Mouse (Mus musculus) embryo, embryonic 9.5 days (tissue): ENCODE data around the gene Sesn2.
A peak's percentile ranks its signal among the peaks of the same experiment; 100 is the strongest.
"Not testable (repeated sequence)": the region's sequence is repeated elsewhere in the genome, so short reads cannot be mapped to it uniquely, and the experiment has no call there.

Source experiments
- DNase-seq: peaks from one replicate; pipeline ENCODE4 v3.0.0-alpha.2; 2017; ENCODE audit errors: extremely low spot score

Sesn2 gene

DNA sequence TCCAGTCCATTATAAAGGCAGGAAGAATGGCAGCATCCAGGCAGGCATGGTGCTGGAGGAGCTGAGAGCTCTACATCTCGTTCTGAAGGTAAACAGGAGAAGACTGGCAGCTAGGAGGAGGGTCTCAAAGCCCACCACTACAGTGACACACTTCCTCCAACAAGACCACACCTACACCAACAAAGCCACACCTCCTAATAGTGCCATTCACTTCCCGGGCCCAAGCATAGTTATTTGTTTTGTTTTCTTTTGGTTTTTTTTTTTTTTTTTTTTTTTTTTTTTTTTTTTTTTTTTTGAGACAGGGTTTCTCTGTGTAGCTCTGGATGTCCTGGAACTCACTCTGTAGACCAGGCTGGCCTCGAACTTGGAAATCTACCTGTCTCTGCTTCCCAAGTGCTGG, 28.2 kb downstream of the Sesn2 start:
- not testable (repeated sequence) for DNase-seq

DNA sequence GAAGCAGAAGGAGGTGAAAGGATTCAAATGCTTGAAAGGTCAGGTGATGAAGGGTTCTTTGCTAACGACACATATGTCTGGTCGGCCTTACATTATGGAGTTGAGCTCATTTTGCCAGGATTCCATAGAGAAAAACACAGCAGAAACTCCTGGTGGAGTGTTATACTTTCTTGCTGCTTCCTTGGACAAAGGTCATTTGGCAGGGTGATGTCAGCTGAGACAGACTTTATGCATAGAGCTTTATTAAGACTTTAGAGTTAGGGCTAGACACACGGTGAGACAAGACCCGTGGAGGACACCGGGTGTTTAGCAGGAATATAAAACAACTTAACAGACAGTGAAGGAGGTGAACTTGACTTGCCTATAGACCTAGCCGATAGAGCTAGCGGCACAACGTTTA, 32.5 kb downstream of the Sesn2 start:
- DNase-seq: no peak

DNA sequence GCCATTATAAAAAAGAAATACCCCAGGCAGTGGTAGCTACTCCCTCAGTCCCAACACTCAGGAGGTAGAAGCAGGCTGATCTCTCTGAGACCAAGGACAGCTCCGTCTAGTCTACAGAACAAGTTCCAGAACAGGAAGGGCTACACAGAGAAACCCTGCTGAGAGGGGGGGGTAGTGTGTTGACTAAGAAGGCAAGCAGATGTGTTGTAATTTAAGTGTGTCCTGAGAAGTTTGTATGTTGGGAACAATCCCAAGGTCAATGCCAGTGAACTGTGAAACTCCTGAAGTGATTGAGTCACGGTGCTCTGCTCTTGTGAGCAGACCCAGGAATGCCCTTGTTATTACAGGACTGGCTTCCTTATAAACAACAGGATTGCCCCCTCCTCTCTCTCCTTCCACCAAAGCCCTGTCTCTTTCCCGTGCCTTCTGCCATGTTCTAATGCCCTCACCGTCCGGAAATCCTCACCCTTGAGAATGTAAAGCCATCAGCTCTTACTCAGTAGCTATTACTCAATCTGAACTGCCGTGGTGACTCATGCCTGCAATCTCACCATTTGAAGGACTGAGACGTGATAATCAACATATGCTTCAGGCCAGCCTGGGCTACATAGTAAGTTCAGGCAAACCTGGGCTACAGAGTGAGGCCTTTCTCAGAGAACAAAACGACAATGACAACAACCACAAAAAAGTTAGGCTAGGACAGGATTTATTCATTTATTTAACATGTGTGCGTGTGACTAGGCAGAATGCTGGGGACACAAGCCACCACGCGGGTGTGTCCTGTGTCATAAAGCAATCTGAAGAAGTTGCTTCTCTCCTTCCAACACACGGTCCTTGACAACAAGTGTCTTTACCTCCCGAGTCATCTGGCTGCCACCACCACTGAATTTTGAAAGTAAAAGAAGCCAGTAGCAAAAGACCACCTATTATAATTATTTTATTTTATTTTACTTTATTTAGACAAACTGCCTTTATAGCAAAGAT, 34.1 kb downstream of the Sesn2 start:
- DNase-seq: no peak

DNA sequence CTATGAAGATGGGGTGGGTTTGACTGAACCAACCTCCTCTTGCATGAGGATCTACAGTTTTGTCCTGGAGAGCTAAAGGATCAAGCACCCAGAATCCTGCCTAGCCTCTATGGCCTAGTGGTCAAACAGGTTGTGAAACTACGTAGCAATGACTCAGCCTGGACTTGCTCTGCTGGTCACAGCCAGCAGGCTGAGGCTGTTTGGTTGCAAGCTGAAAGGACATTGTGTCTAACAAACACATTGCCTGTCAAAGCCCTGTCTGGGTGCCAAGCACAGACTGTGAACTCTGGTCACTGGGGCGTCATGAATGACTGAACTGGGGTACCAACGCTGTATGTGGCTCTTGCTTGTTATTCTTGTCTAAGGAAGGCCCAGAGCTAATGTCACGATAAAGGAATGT, 35.7 kb downstream of the Sesn2 start:
- no peak for DNase-seq

DNA sequence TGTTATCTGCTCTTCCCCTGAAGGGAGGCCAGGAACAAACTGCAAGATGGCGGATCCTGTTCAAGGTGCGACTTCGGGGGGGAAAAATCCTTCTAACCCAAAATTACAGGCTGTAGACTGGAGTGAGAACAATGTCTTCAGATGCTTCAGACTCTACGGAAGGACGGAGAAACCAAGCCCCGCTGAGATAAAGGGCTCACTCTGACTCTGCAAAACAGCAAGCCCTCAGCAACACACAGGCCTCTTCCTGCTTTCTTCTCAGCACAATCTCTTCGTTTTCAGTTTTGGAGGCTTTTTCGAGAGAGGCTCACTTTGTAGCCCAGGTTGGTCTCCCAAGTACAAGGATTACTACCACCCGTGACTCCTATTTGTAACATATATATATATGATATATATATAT, 36.9 kb downstream of the Sesn2 start:
- DNase-seq: no peak

DNA sequence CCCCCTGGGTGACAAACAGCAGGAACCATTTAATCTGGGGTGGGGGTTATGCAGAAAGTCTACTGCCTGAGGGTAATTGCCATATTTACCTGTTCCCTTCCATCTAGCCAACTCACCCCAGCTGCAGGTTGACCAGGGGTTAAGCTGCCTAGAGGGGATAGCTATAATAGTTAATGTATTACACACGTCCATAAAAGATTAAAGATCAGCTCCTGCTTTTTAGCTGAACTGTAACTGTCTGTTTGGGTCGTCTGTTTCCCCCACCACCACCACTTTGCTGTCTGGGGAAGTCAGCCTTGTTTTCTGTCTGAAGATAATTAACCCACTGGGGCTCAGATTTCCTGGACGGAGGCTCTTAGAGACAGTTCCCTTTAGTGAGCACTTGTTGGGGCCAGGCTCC, 40.4 kb downstream of the Sesn2 start:
- no peak for DNase-seq

DNA sequence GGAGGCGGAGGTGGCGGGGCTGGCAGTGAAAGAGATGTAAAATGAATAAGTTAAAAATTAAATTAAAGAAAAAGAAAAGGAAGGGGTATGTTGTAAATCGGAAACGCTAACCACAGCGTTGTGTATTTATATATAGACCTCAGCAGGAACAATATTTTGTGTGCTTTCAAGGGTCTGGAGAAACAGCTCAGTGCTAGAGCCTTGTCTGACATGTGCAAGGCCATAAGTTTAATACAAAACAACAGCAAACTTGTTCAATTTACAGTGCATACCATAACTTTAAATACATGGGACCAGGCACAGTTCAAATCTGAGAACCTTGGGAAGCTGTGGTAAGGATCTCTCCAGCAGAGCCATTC, 46.1 kb downstream of the Sesn2 start:
- DNase-seq: no peak

DNA sequence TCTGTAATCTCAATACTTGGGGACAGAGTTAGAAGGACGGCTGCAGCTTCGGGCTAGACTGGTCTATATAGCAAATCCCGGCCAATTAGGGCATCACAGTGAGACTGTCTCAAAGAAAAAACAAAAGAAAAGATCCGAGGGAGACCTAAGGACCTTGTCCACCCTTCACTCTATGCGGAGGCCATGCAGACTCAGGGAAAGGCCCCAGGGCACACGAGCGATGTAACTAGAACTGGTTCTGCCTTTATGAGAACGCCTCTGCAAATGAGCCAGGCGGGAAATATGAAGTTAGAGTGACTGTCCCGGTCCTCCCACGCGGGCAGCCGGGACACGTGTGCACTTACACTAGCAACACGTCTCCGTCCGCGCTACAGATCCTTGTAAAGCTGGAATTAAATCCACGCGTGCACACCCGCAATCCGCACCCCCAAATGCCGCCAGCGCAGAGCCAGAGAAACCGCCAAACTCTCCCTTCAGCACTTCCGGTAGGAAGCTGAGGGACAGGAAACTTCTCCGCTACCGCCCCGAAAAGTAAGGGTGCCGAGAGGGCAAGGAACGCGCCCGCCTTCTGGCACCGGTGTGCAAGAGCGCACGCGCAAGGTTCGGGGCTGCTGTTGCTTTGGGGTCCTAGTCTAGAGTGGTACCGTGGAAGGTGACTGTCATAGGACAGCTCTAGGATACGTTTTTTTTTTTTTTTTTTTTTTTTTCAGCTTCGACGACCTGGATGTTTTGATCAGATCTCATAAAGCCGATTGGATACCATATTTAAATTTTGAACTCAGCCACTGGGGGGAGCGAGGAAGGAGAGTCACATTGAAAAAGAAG, 46.7 kb downstream of the Sesn2 start, which contains the start of gene Med18:
Med18 (minus strand) TSS at position 492 of the 825 bp plus-strand sequence.
- DNase-seq: peak; percentile 92

DNA sequence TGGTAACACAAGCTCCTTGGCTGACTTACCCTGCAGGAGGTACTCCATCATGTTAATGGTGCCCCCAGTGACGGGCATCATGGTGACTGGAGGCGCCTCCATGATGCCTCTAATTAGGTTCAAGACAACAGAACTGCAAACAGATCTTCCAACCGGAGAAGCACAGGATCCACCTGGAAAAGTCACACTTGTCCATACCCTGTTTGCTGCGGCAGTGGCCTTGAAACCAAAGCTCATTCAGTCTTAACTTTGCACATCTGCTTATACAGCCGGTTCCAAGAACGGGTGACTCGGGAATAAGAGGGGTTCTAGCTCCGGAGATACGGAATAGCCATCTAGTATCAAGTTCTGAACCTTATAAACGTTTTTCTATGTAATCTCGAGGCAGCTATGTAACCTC, 47.5 kb downstream of the Sesn2 start:
- DNase-seq: no peak

DNA sequence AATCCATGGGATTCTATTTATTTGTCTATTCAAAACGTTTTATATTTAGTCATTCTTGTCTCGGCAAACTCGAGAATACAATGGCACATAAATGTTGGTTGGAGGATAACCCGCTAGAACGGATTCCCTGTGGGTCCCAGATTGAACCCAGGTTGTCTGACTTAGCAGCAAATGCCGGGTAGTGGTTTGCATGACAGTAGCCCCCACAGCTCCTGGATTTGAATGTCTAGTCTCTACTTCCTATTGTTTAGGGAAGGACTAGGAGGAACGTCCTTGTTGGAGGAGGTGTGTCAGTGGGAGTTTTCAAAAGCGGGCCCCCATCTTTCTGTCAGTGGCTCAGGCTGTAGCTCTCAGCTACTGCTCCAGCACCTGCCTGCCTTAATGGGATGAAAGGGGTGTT, 50.1 kb downstream of the Sesn2 start:
- no peak for DNase-seq

DNA sequence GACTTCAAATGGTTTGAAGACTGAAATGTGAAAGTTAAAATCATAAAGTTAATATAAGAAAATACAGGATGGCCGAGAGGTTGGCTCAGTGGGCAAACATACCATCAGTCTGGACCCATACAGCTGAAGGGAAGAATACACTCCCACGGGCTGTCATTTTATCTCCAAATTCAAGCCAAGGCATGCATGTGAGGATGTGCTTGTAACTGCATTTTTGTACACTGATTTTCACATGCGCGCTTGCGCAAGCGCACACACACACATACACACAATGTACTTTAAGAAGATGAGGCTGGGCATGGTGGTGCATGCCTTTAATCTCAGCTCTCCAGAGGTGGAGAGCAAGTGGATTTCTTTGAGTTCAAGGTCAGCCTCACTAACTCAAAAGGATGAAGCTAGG, 54.7 kb downstream of the Sesn2 start:
- DNase-seq: no peak

DNA sequence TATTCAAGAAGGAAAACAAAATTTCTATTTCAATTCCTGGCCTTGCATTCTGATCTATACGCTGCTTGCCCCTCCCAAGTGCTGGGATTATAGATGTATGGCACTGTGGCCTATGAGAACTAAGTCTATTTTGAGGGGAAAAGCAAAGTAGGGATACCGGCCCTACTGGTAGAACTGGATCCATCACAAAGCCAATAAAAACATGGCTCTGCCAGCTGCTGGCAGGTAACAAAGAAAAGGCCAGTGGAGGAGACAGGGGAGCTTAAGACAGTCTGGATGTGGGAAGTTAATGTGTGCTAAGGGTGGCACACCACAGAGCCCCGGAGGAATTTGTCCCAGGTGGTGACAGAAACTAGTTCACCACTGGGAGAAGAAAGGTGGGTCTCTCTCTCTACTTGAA, 55.2 kb downstream of the Sesn2 start:
- no peak for DNase-seq

DNA sequence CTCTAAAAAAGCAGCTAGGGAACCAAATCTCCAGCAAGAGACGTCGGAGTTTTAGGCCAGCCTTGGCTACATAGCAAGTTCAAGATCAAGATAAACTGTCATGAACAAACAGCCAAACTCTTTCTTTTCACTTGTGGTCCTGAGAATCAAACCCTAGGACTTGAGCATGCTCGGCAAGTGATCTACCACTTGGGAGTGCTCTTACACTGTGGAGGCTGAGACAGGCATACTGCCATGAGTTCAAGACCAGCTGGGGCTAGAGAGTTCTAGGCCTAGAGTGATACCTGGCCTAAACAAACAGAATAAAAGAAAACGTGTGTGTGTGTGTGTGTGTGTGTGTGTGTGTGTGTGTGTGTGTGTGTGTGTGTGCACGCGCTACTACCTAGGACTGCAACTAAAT, 56.1 kb downstream of the Sesn2 start:
- no peak for DNase-seq

DNA sequence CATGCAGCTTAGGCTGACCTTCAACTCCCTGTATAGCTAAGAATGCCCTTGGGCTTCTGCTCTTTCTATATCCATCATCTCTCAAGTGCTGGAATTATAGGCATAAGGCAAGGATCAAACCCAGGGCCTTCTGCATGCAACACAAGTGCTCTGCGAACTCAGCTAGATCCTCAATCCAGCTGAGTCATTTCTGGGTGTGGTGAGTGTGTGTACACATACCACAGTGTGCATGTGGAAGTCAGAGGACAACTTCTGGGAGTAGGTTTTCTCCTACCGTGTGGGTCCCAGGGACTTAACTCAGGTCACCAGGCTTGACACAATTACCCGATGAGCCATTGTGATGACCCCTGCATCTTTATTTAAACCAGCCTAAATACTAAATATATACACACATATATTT, 60.5 kb downstream of the Sesn2 start:
- no peak for DNase-seq

DNA sequence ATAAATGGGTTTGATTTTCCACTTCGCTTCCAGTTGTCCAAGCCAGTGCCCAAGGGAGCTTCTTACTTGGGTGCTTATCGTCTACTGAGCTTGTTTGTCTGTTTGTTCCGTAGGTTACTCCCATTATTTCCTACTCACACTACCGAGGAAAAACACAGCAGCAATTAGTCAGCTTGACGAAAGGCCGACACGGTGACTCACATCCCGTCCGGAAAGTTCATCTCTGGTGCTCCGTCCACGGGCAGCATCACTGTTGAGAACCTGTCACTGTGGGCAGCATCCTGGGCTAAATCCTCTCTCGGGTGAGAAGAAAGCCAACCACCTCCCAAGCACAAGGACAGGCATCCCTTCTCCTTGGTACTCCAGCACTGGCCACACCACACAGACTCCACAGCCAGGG, 64.2 kb downstream of the Sesn2 start:
- DNase-seq: no peak

DNA sequence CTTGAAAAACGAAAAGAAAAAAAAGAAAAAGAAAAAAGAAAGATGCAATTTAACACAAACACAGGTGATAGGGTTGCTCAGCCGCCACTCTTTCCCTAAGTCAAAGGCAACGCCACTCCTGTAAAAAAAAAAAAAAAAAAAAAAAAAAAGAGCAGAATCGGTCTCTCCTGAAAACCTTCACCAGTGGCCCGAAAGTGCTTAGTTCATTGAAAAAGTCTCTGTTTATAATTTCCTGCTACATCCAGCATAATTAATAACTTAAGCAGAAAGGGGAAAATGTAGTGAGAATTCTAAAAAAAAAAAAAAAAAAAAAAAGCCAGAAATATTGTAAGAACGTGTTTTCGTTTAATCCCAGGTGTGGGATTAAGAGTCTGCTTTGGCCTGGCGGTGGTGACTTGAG, 65.8 kb downstream of the Sesn2 start:
- DNase-seq: no peak
